In the genomic region with DNA sequence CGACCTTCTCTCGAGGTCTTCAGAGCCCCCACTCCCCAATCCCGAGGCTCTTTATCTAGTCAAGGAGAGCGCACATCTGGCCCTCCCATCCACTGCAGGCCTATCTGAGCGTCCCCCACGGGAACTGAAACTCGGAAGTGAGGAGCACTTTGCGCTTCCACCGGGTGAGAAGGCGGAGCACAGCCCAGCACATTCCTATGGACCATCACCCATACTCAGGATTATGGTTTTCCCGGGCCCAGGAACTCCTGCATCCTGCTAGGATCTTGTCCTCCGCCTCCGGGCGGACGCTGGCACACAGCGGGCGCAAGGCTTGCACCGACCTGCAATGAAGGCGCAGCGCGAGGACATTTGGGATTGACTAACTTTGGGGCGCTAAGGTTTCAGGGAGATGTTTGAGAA, we compare ENCODE assay signal across 8 mouse cellular contexts. TPM values are rescaled to one million over a fixed set of nuclear protein-coding genes. Genes with fewer than 3 reads are reported as not detected.
A peak's percentile ranks its signal among the peaks of the same experiment; 100 is the strongest.
DNase-seq lines count a peak whose midpoint lies in the region; ATAC-seq and TF ChIP-seq lines count a peak whose summit lies in the region.

No protein-coding gene starts in this region.

- no peak for TF ChIP-seq POLR2A in liver, adult 2 months (IDR thresholded peaks at IDR 0.05; ENCODE audit: extremely low read depth, insufficient read depth, low read length)

- H3K4me3 ChIP-seq in E14TG2a.4 (replicated peaks; ENCODE audit: low read length) = peak overlapping the region; percentile 74
- peak overlapping the region; percentile 44 for H3K4me3 ChIP-seq in heart, embryonic 12.5 days
- H3K4me3 ChIP-seq in liver, adult 2 months (ENCODE audit: insufficient read depth, low read depth, low read length) = peak overlapping the region; percentile 55
- peak overlapping the region; percentile 66 for H3K4me3 ChIP-seq in neural tube, embryonic 13.5 days

- no peak overlapping the region for H3K27ac ChIP-seq in heart, embryonic 12.5 days (ENCODE audit: poor library complexity, severe bottlenecking)
- H3K27ac ChIP-seq in liver, adult 2 months (replicated peaks; ENCODE audit: insufficient read depth, low read depth, low read length) = peak overlapping the region; percentile 14
- peak overlapping the region; percentile 19; the same call in 1 of the 2 replicates for H3K27ac ChIP-seq in neural tube, embryonic 13.5 days (replicated peaks)

- H3K9ac ChIP-seq in heart, embryonic 12.5 days = peak overlapping the region; percentile 62
- peak overlapping the region; percentile 19 for H3K9ac ChIP-seq in liver, adult 2 months (ENCODE audit: low read depth, low read length)
- peak overlapping the region; percentile 22; the same call in 1 of the 2 replicates for H3K9ac ChIP-seq in neural tube, embryonic 13.5 days

- peaks cover 24% of the 10 kb centered on the region for H3K4me1 ChIP-seq in E14TG2a.4 (replicated peaks; ENCODE audit: low read depth, low read length)
- H3K4me1 ChIP-seq in heart, embryonic 12.5 days (replicated peaks) = peaks cover 28% of the 10 kb centered on the region
- H3K4me1 ChIP-seq in liver, adult 2 months (ENCODE audit: control insufficient read depth, insufficient read depth, low read length) = peaks cover 4% of the 10 kb centered on the region
- peaks cover 27% of the 10 kb centered on the region for H3K4me1 ChIP-seq in neural tube, embryonic 13.5 days (replicated peaks)

- TF ChIP-seq CTCF in E14TG2a.4 (conservative IDR thresholded peaks at IDR 0.05; ENCODE audit: low read length) = no peak
- TF ChIP-seq CTCF in liver, adult 2 months (IDR thresholded peaks at IDR 0.05; ENCODE audit: low read depth, low read length) = no peak

- ATAC-seq in cerebellum, adult (ENCODE audit: insufficient number of reproducible peaks, low FRiP score, low TSS enrichment) = peak; percentile 16
- peak; percentile 17; the same call in 1 of the 2 replicates for ATAC-seq in heart, embryonic 12.5 days (ENCODE audit: insufficient number of reproducible peaks, low FRiP score)
- ATAC-seq in neural tube, embryonic 13.5 days (ENCODE audit: low read depth) = peak; percentile 33

- H3K36me3 ChIP-seq in E14TG2a.4 (ENCODE audit: insufficient read depth, low read length) = no peaks in the 10 kb centered on the region
- H3K36me3 ChIP-seq in heart, embryonic 12.5 days = no peaks in the 10 kb centered on the region
- no peaks in the 10 kb centered on the region for H3K36me3 ChIP-seq in liver, adult 2 months (ENCODE audit: control insufficient read depth, insufficient read depth, low read length)
- no peaks in the 10 kb centered on the region for H3K36me3 ChIP-seq in neural tube, embryonic 13.5 days

- peak overlapping the region; percentile 91 for H3K4me2 ChIP-seq in heart, embryonic 12.5 days
- H3K4me2 ChIP-seq in neural tube, embryonic 13.5 days = peak overlapping the region; percentile 96

- WGBS in heart, embryonic 12.5 days = under 1% methylated on average over 22 of the region's 22 CpGs
- under 1% methylated on average over 22 of the region's 22 CpGs for WGBS in liver, adult 2 months
- 1% methylated on average over 22 of the region's 22 CpGs for WGBS in neural tube, embryonic 13.5 days

- no peaks in the 10 kb centered on the region for H3K9me3 ChIP-seq in E14TG2a.4 (ENCODE audit: low read length)
- no peaks in the 10 kb centered on the region for H3K9me3 ChIP-seq in heart, embryonic 12.5 days (replicated peaks)
- H3K9me3 ChIP-seq in neural tube, embryonic 13.5 days = no peaks in the 10 kb centered on the region

- H3K79me2 ChIP-seq in liver, adult 2 months (ENCODE audit: control insufficient read depth, insufficient read depth, low read length) = no peaks in the 10 kb centered on the region

- H3K27me3 ChIP-seq in E14TG2a.4 (ENCODE audit: insufficient read depth, low read length) = peaks cover 89% of the 10 kb centered on the region
- H3K27me3 ChIP-seq in heart, embryonic 12.5 days (replicated peaks) = peaks cover 58% of the 10 kb centered on the region
- peaks cover 3% of the 10 kb centered on the region; the same call in 1 of the 2 replicates for H3K27me3 ChIP-seq in liver, adult 2 months (ENCODE audit: control insufficient read depth, insufficient read depth, low read length)
- peaks cover 28% of the 10 kb centered on the region for H3K27me3 ChIP-seq in neural tube, embryonic 13.5 days

- DNase-seq in cerebellum, adult 8-10 months = no peak
- DNase-seq in liver, adult 2 months (ENCODE audit: extremely low read depth, low read depth, low spot score) = no peak
- no peak for DNase-seq in layer of hippocampus, postnatal 36 days
- DNase-seq in gastrocnemius, adult 18-20 months (ENCODE audit: low spot score) = no peak

RNA-seq across cellular contexts. Expression of gene Cyp46a1, which starts 0.7 kb away (rescaled TPM):
- polyA plus RNA-seq in heart, embryonic 12.5 days (2016; fragmentation: Nextera tagmentation; extraction: Ambion mirVana) = 7.9 and 8.0 TPM in 2 replicates
- total RNA-seq in liver, adult 2 months (2014; rRNA removed) = 0.81 and 0.83 TPM in 2 replicates
- 2.5 and 3.0 TPM in 2 replicates for polyA plus RNA-seq in liver, adult 2 months (2012; rRNA removed)
- polyA plus RNA-seq in neural tube, embryonic 13.5 days (2015; fragmentation: Nextera tagmentation; extraction: Ambion mirVana) = 14.9 and 15.8 TPM in 2 replicates
- total RNA-seq in layer of hippocampus, postnatal 36 days (2021) = 100 to 1,000 TPM; 168 to 174 TPM
- total RNA-seq in gastrocnemius, adult 18-20 months (2021) = under 1 TPM; 0.11 to 0.21 TPM

RNA-seq across cellular contexts. Expression of gene Hhipl1, which starts 27.4 kb away (rescaled TPM):
- 0.82 and 1.2 TPM in 2 replicates for polyA plus RNA-seq in heart, embryonic 12.5 days (2016; fragmentation: Nextera tagmentation; extraction: Ambion mirVana)
- 0.20 and 0.55 TPM in 2 replicates for total RNA-seq in liver, adult 2 months (2014; rRNA removed)
- polyA plus RNA-seq in liver, adult 2 months (2012; rRNA removed) = 0.37 and 0.50 TPM in 2 replicates
- polyA plus RNA-seq in neural tube, embryonic 13.5 days (2015; fragmentation: Nextera tagmentation; extraction: Ambion mirVana) = 1.6 TPM in 2 replicates
- total RNA-seq in layer of hippocampus, postnatal 36 days (2021) = 1 to 10 TPM; 4.5 to 5.7 TPM
- total RNA-seq in gastrocnemius, adult 18-20 months (2021) = 1 to 10 TPM; 1.1 to 1.2 TPM

RNA-seq across cellular contexts. Expression of gene Eml1, which starts 37.3 kb away (rescaled TPM):
- 49.5 and 54.6 TPM in 2 replicates for polyA plus RNA-seq in heart, embryonic 12.5 days (2016; fragmentation: Nextera tagmentation; extraction: Ambion mirVana)
- total RNA-seq in liver, adult 2 months (2014; rRNA removed) = 2.6 and 2.9 TPM in 2 replicates
- polyA plus RNA-seq in liver, adult 2 months (2012; rRNA removed) = 1.3 and 2.0 TPM in 2 replicates
- polyA plus RNA-seq in neural tube, embryonic 13.5 days (2015; fragmentation: Nextera tagmentation; extraction: Ambion mirVana) = 91.4 and 94.3 TPM in 2 replicates
- total RNA-seq in layer of hippocampus, postnatal 36 days (2021) = 10 to 100 TPM; 46.9 to 58.5 TPM
- total RNA-seq in gastrocnemius, adult 18-20 months (2021) = 10 to 100 TPM; 99.0 to 99.1 TPM

RNA-seq across cellular contexts. Expression of gene Ccdc85c, which starts 58.3 kb away (rescaled TPM):
- polyA plus RNA-seq in heart, embryonic 12.5 days (2016; fragmentation: Nextera tagmentation; extraction: Ambion mirVana) = 5.9 and 6.0 TPM in 2 replicates
- 4.1 and 7.1 TPM in 2 replicates for total RNA-seq in liver, adult 2 months (2014; rRNA removed)
- polyA plus RNA-seq in liver, adult 2 months (2012; rRNA removed) = 15.2 and 18.6 TPM in 2 replicates
- 14.5 and 15.8 TPM in 2 replicates for polyA plus RNA-seq in neural tube, embryonic 13.5 days (2015; fragmentation: Nextera tagmentation; extraction: Ambion mirVana)
- total RNA-seq in layer of hippocampus, postnatal 36 days (2021) = 10 to 100 TPM; 68.1 to 70.0 TPM
- total RNA-seq in gastrocnemius, adult 18-20 months (2021) = 10 to 100 TPM; 39.4 to 42.6 TPM

Comparison
In these comparisons a context has a peak if more than half of its experiments do, and no peak if none do; other contexts are left out.
1. RNA of gene Cyp46a1, which starts 0.7 kb away (total RNA-seq): 168 to 174 TPM in layer of hippocampus, postnatal 36 days; 0.81 to 0.83 TPM in liver, adult 2 months and 0.11 to 0.21 TPM in gastrocnemius, adult 18-20 months; every median in the first group is over 10 times any median in the second.
2. RNA of gene Eml1, which starts 37.3 kb away (total RNA-seq): 99.0 to 99.1 TPM in gastrocnemius, adult 18-20 months and 46.9 to 58.5 TPM in layer of hippocampus, postnatal 36 days; 2.6 to 2.9 TPM in liver, adult 2 months; every median in the first group is over 10 times any median in the second.
3. Peak in every context shown above with its lines, with median percentiles within 50 percentile points of each other: ATAC-seq, H3K4me3 ChIP-seq and H3K9ac ChIP-seq.